Mouse (Mus musculus) liver, adult 2 months (tissue): ENCODE measurements at regions not wholly inside any gene's neighbourhood (a gene's known extent, or its start where the extent isn't known, plus 50 kb on each side); places are given as distances from the start of the nearest gene placed in this dataset.

ENCODE experiments used
- CTCF ChIP-seq: fragments of 200-500 bp; IDR thresholded peaks from 2 replicates; pipeline ENCODE4 v1.5.1; 2011; ENCODE audit warnings: low read depth, low read length, control low read depth
- POLR2A ChIP-seq: fragments of 200-500 bp; IDR thresholded peaks from 2 replicates; pipeline ENCODE4 v1.6.1; 2011; ENCODE audit warnings: low read length, control low read depth; ENCODE audit not compliant: insufficient read depth; ENCODE audit errors: extremely low read depth

DNA sequence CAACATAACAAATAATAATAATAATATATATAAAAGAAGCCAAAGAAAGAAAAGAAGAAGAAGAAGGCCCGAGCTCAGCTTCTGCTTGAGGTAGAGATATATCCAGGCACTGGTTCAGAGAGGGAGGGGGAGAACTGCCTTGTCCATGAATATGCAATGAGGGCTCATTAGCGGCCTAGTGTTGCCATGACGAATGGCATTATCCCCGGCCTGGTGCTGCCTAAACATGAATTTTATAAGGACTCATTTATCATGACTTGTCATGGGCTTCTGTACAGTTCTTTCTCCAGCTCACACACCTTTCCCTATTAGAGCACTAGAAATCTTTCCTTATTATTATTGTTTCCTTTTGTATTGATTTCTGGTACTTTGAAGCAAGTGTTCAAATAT is 57.7 kb upstream of the Nr2f2 start:
- TF ChIP-seq CTCF (no peak), POLR2A (no peak)
